Mouse (Mus musculus): ENCODE data around the gene Hist2h3b. TPM values are rescaled to one million over a fixed set of nuclear protein-coding genes. Genes with fewer than 3 reads are reported as not detected.

Gene Hist2h3b
- polyA plus RNA-seq, 1 experiment = 60.1 TPM

DNA sequence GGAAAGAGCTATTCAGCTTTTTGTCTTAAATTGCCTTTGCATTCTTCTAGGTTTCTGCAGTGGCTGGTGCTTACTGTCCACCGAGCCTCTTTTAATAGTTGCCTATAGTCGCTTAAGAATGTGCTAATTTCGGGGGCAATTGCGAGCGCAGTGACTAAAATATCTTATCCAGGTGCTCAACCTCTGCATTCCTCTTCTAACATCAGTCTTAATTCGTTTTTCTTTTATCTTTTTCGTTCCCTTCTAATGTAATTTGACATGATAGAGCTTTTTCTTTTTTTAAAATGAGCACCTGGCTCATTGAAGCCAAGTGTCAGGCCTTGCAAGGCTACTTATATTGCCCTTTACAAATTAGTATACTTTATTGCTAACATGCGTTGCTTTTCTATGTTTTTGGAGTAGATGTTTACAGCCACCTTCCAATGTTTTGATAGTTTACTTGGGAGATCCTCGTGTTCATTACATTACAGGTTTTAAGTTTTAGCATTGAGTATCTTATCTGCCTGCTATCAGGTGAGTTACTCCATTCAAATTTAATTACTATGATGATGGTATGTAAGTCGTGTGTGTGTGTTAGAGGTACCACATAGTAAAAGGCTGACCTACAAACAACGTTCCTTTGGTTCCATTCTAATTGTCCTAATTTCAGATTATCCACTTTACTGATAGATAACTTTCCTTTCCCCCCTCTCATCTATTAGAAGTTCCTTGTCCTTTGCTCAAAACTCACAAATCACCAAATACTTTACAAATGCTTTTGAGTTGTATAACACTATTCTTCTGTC lies 20.9 kb upstream of the Hist2h3b start:
- H3K4me3 ChIP-seq (replicated peaks) = peak overlapping the region; percentile 76
- H3K4me1 ChIP-seq (ENCODE audit: control insufficient read depth) = peaks cover 60% of the 10 kb centered on the region
- peaks cover 11% of the 10 kb centered on the region for H3K36me3 ChIP-seq (ENCODE audit: control insufficient read depth)
- H3K27me3 ChIP-seq (ENCODE audit: control insufficient read depth) = no peaks in the 10 kb centered on the region
- no peaks in the 10 kb centered on the region for H3K9me3 ChIP-seq (ENCODE audit: control insufficient read depth, low read length)
- no peak for TF ChIP-seq TAL1 (IDR thresholded peaks at IDR 0.05; ENCODE audit: low read length)
- TF ChIP-seq GATA1 (IDR thresholded peaks at IDR 0.05; ENCODE audit: low read length) = no peak

DNA sequence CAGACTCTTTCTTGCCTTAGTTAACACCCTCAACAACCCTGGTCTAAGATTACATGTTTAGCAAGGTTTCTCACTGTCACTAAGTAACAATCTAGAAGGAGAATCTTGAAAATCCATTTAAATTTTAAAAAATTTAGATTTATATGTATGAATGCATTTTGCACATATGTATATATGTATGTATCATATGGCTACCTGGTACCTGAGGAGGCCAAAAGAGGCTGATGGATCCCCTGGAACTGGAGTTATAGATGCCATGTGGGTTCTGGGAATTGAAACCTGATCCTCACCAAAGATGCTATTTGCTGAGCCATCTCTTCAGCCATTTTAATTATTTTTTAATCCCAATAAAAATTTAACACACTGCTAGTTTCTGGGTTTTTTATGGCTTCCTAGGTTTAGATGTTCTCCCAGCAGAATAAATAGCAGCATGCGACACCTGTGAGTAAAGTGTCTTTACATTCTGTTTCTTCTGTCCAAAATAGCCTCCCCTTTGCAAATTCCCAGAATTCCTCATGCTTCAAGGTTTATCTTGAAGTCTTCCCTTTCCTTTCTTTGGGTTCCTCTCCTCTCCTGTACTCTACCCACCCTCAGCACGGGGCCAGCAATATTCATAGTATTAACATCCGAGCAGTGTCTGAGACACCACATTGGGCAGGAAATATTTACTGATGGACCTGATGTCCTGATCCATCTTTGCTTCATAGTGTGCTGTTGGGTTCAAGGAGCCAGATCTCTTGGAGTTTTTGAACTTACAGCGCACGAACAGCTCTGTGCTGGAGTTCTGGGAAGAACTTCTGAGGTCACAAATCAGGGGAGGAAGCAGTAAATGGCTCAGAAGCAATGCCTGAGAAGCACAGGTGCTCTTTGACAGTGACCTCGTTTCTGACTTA lies 20.1 kb upstream of the Hist2h3b start:
- no peaks in the 10 kb centered on the region for H3K9me3 ChIP-seq (ENCODE audit: control insufficient read depth, low read length)
- H3K4me1 ChIP-seq (ENCODE audit: control insufficient read depth) = peaks cover 59% of the 10 kb centered on the region
- peak; percentile 64 for TF ChIP-seq GATA1 (IDR thresholded peaks at IDR 0.05; ENCODE audit: low read length)
- no peak for TF ChIP-seq TAL1 (IDR thresholded peaks at IDR 0.05; ENCODE audit: low read length)
- H3K4me3 ChIP-seq (replicated peaks) = peak overlapping the region; percentile 76
- H3K27me3 ChIP-seq (ENCODE audit: control insufficient read depth) = no peaks in the 10 kb centered on the region
- peaks cover 11% of the 10 kb centered on the region for H3K36me3 ChIP-seq (ENCODE audit: control insufficient read depth)

DNA sequence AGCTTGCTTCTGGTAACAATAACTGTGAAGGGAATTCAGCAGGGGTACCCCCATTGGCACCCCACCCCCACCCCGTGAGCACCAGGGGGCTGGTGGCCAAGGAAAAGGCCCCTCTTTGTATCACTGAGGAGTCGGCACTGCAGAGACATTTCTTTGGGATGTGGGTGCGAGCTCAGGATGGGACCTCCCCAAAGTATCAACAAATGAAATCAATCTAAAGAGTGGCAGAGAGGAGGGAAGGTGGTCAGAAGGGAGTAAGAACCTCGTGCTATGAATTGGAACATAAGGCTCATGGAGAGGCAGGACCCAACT lies 19.5 kb upstream of the Hist2h3b start:
- no peak for TF ChIP-seq GATA1 (IDR thresholded peaks at IDR 0.05; ENCODE audit: low read length)
- no peak for TF ChIP-seq TAL1 (IDR thresholded peaks at IDR 0.05; ENCODE audit: low read length)
- Histone ChIP-seq H3K27me3 (ENCODE audit: control insufficient read depth) (no peaks in the 10 kb centered on the region), H3K9me3 (ENCODE audit: control insufficient read depth, low read length) (no peaks in the 10 kb centered on the region), H3K36me3 (ENCODE audit: control insufficient read depth) (peaks cover 8% of the 10 kb centered on the region), H3K4me3 (replicated peaks) (peak overlapping the region; percentile 76), H3K4me1 (ENCODE audit: control insufficient read depth) (peaks cover 59% of the 10 kb centered on the region)

DNA sequence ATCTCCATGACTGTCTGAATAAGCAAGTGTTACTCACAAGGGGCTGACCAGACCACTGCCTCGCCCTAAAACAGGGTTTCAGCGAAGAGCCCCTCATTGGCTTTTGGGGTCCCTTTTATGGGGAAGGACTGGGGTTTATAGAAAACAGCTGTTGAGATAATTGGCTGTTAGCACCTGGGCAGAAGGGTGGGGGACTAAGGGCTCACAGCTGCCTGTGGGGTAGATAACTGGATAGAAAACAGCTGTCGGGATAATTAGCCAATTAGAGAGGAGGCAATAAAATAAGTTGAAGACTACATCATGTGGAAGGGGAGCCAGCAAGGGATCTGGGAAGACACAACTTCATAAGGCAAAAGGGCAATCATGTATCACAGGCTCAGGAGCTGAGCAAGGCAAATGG lies 17.6 kb upstream of the Hist2h3b start:
- Histone ChIP-seq H3K4me3 (replicated peaks) (peak overlapping the region; percentile 38), H3K36me3 (ENCODE audit: control insufficient read depth) (peaks cover 4% of the 10 kb centered on the region), H3K27me3 (ENCODE audit: control insufficient read depth) (no peaks in the 10 kb centered on the region), H3K4me1 (ENCODE audit: control insufficient read depth) (peaks cover 65% of the 10 kb centered on the region), H3K9me3 (ENCODE audit: control insufficient read depth, low read length) (no peaks in the 10 kb centered on the region)
- TF ChIP-seq GATA1 (IDR thresholded peaks at IDR 0.05; ENCODE audit: low read length) (no peak), TAL1 (IDR thresholded peaks at IDR 0.05; ENCODE audit: low read length) (peak; percentile 28; the same call in 1 of the 3 replicates)

DNA sequence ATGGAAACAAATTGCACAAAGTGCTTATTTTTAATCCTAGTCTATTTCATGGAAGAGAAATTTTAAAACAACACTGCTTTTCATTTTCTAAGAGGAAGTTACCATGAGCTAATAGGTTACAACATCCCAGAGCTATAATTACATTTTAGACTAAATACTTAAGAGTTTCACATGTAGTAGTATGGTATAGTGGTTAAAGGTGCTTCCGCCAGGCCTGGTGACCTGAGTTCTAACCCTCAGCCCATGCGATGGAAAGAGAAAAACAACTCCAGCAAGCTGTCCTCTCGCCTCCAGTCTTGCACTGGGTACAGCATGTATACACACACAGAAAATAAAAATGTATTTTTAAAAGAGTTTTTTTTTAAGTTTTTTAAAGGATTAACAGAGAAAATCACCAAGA lies 16.7 kb upstream of the Hist2h3b start:
- Histone ChIP-seq H3K4me1 (ENCODE audit: control insufficient read depth) (peaks cover 72% of the 10 kb centered on the region), H3K27me3 (ENCODE audit: control insufficient read depth) (no peaks in the 10 kb centered on the region), H3K36me3 (ENCODE audit: control insufficient read depth) (peaks cover 4% of the 10 kb centered on the region), H3K4me3 (replicated peaks) (no peak overlapping the region), H3K9me3 (ENCODE audit: control insufficient read depth, low read length) (no peaks in the 10 kb centered on the region)
- no peak for TF ChIP-seq GATA1 (IDR thresholded peaks at IDR 0.05; ENCODE audit: low read length)
- TF ChIP-seq TAL1 (IDR thresholded peaks at IDR 0.05; ENCODE audit: low read length) = no peak

DNA sequence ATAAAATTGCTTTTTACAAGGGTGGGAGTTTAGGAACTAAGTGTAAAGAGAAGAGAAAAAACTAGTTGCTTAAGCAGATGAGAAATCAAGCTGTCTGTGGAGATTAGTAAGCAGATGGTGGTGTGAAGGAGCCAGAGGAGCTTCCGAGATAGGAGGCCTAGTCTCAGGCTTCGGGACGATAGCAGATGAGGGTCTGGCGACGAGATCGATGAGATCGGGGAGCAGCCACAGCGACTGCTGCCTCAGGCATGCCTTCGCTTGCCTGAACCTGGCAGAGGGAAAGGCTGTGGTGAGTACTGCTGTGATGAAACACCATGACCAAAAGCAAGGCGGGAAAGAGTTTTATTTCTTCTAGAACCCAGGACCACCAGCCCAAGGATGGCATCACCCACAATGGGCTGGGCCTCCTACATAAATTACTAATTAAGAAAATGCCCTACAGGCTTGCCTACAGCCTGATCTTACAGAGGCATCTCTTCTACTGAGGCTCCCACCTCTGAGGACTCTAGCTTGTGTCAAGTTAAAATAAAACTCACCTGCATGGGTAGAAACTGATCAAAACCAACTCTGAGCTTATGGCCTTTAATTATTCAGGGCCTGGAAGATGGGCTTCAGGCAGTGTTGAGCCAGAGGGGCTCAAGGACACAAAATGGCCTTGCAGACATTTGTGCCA lies 13.6 kb upstream of the Hist2h3b start:
- H3K9me3 ChIP-seq (ENCODE audit: control insufficient read depth, low read length) = no peaks in the 10 kb centered on the region
- H3K36me3 ChIP-seq (ENCODE audit: control insufficient read depth) = no peaks in the 10 kb centered on the region; the same call in 1 of the 2 replicates
- H3K4me1 ChIP-seq (ENCODE audit: control insufficient read depth) = peaks cover 58% of the 10 kb centered on the region
- peak overlapping the region; percentile 37 for H3K4me3 ChIP-seq (replicated peaks)
- TF ChIP-seq GATA1 (IDR thresholded peaks at IDR 0.05; ENCODE audit: low read length) (peak; percentile 38; the same call in 1 of the 2 replicates), TAL1 (IDR thresholded peaks at IDR 0.05; ENCODE audit: low read length) (peak; percentile 44; the same call in 2 of the 3 replicates)
- H3K27me3 ChIP-seq (ENCODE audit: control insufficient read depth) = no peaks in the 10 kb centered on the region

DNA sequence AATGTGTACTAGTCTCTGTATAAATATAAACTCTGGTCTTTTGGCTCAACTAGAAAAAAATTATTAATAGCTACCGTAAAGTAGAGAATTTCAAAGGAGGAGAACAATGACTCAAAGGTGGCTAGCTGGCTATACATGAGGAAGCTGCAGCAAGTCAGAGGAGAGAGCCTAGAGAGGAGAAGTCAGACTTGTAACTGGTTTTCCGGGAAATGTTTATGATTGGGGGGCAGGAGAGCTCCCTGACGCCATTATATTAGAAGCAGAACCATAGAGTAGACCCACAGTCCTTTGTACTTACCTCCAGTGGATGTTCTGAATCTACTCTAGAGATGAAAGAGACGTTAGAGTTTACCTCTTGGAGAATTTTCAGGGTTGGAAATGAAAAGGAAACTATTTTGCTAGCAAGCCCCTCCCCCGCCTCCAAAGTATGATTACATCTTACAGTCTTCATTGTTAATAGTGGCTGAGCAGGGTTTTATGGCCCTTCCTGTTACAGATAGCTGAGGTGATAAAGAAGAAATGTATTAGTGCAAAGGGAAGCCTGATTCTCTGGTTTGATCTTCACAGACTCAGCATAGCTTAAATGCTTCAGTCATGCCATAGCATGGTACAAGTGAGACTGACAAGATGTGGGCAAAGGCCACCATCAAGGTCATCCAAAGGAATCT lies 12.4 kb upstream of the Hist2h3b start:
- Histone ChIP-seq H3K4me1 (ENCODE audit: control insufficient read depth) (peaks cover 53% of the 10 kb centered on the region), H3K4me3 (replicated peaks) (no peak overlapping the region), H3K9me3 (ENCODE audit: control insufficient read depth, low read length) (no peaks in the 10 kb centered on the region), H3K36me3 (ENCODE audit: control insufficient read depth) (no peaks in the 10 kb centered on the region; the same call in 1 of the 2 replicates), H3K27me3 (ENCODE audit: control insufficient read depth) (no peaks in the 10 kb centered on the region)
- TF ChIP-seq TAL1 (IDR thresholded peaks at IDR 0.05; ENCODE audit: low read length) (no peak), GATA1 (IDR thresholded peaks at IDR 0.05; ENCODE audit: low read length) (no peak)

DNA sequence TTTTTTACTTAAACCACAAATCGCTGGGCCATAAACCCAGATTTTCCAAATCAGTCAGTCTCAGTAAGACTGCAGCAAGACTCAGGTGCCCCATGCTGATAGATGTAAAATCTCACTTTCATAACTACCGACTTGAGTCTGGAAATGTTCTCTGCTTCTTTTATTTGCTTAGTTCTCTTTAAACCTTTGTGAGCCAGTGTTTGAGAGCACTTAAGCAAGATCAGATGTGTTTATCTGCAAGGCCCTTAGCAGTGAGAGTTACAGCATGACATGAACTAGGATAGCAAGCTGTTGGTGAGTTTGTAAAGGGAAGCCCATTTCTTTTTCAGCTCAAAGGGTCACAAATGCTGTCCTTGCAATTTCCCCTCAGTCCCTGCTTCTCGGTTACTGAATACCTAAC lies 11.3 kb upstream of the Hist2h3b start:
- Histone ChIP-seq H3K4me1 (ENCODE audit: control insufficient read depth) (peaks cover 60% of the 10 kb centered on the region), H3K4me3 (replicated peaks) (no peak overlapping the region), H3K9me3 (ENCODE audit: control insufficient read depth, low read length) (no peaks in the 10 kb centered on the region), H3K36me3 (ENCODE audit: control insufficient read depth) (no peaks in the 10 kb centered on the region; the same call in 1 of the 2 replicates), H3K27me3 (ENCODE audit: control insufficient read depth) (no peaks in the 10 kb centered on the region)
- TF ChIP-seq GATA1 (IDR thresholded peaks at IDR 0.05; ENCODE audit: low read length) (no peak), TAL1 (IDR thresholded peaks at IDR 0.05; ENCODE audit: low read length) (no peak)
